In the genomic region with DNA sequence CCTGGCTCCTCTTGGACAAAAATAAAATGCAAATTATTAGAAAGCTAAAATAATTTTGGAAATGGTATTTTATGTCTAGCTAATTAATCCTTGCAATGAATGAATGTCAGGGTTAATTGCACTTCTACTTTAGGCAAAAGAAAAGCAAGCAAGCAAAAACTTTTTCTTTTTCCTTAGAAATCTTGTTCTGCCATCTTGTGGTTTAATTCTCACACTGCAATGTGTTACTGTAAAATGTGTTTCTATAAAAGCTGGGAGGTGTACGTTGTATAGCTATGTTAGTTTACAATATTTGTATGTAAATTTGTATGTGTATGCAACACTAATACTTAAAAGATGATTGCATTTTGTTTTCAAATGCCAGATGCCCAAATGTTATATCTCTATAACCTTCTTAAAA, we compare ENCODE assay signal across 16 mouse cellular contexts.
DNase-seq lines count a peak whose midpoint lies in the region; ATAC-seq and TF ChIP-seq lines count a peak whose summit lies in the region.
"Had no signal": no experiment of that assay in that cellular context is flagged by ENCODE, and none has a peak within 500 bp of the region (broad histone marks: within the 10 kb centered on the region; RNA-seq: fewer than 3 reads in every experiment).

No protein-coding gene starts in this region.

- ATAC-seq in embryonic facial prominence, embryonic 11.5 days (replicated peaks; ENCODE audit: insufficient number of reproducible peaks, low FRiP score, low TSS enrichment, low read depth): no peak
- ATAC-seq in kidney, postnatal 0 days (replicated peaks; ENCODE audit: low FRiP score, low read depth): no peak
- ATAC-seq in kidney, embryonic 15.5 days (replicated peaks; ENCODE audit: low FRiP score): no peak
- ATAC-seq: Patski had no signal

- H3K27ac ChIP-seq in embryonic facial prominence, embryonic 11.5 days (replicated peaks; ENCODE audit: low read depth, low read length): no peak overlapping the region
- no peak overlapping the region for H3K27ac ChIP-seq in embryonic facial prominence, embryonic 10.5 days (replicated peaks)
- no peak overlapping the region for H3K27ac ChIP-seq in kidney, postnatal 0 days
- H3K27ac ChIP-seq in kidney, embryonic 15.5 days: no peak overlapping the region
- H3K27ac ChIP-seq: embryonic facial prominence, embryonic 15.5 days; liver, embryonic 14.5 days; macrophage had no signal

- TF ChIP-seq CTCF in kidney, postnatal 0 days (IDR thresholded peaks at IDR 0.05; ENCODE audit: low read depth): peak; percentile 60

- no peak overlapping the region for H3K9ac ChIP-seq in embryonic facial prominence, embryonic 11.5 days (replicated peaks; ENCODE audit: low read length)
- no peak overlapping the region for H3K9ac ChIP-seq in kidney, postnatal 0 days (ENCODE audit: low read depth, low read length)
- H3K9ac ChIP-seq in kidney, embryonic 15.5 days: no peak overlapping the region
- H3K9ac ChIP-seq: embryonic facial prominence, embryonic 15.5 days; liver, embryonic 14.5 days had no signal

- H3K27me3 ChIP-seq in embryonic facial prominence, embryonic 11.5 days (ENCODE audit: control insufficient read depth, insufficient read depth, low read length): no peaks in the 10 kb centered on the region
- H3K27me3 ChIP-seq in embryonic facial prominence, embryonic 10.5 days (replicated peaks; ENCODE audit: low read depth, poor library complexity, severe bottlenecking): no peaks in the 10 kb centered on the region
- H3K27me3 ChIP-seq in kidney, postnatal 0 days (ENCODE audit: insufficient read depth, low read length): no peaks in the 10 kb centered on the region
- H3K27me3 ChIP-seq in kidney, embryonic 15.5 days: no peaks in the 10 kb centered on the region
- H3K27me3 ChIP-seq: embryonic facial prominence, embryonic 15.5 days; Patski had no signal

- H3K9me3 ChIP-seq in embryonic facial prominence, embryonic 11.5 days (replicated peaks; ENCODE audit: control insufficient read depth, low read length): no peaks in the 10 kb centered on the region
- no peaks in the 10 kb centered on the region for H3K9me3 ChIP-seq in embryonic facial prominence, embryonic 10.5 days
- no peaks in the 10 kb centered on the region for H3K9me3 ChIP-seq in kidney, postnatal 0 days (replicated peaks; ENCODE audit: low read length)
- H3K9me3 ChIP-seq in kidney, embryonic 15.5 days (replicated peaks): no peaks in the 10 kb centered on the region
- H3K9me3 ChIP-seq: embryonic facial prominence, embryonic 15.5 days had no signal

- H3K36me3 ChIP-seq in embryonic facial prominence, embryonic 11.5 days (replicated peaks; ENCODE audit: control insufficient read depth, insufficient read depth, low read depth, low read length): no peaks in the 10 kb centered on the region
- H3K36me3 ChIP-seq in embryonic facial prominence, embryonic 10.5 days (replicated peaks): no peaks in the 10 kb centered on the region
- no peaks in the 10 kb centered on the region for H3K36me3 ChIP-seq in kidney, postnatal 0 days (ENCODE audit: insufficient read depth, low read length)
- no peaks in the 10 kb centered on the region for H3K36me3 ChIP-seq in kidney, embryonic 15.5 days
- H3K36me3 ChIP-seq: embryonic facial prominence, embryonic 15.5 days had no signal

- no peaks in the 10 kb centered on the region for H3K4me1 ChIP-seq in embryonic facial prominence, embryonic 11.5 days (ENCODE audit: control insufficient read depth, insufficient read depth, low read length)
- H3K4me1 ChIP-seq in embryonic facial prominence, embryonic 10.5 days: no peaks in the 10 kb centered on the region
- no peaks in the 10 kb centered on the region for H3K4me1 ChIP-seq in kidney, postnatal 0 days (replicated peaks; ENCODE audit: insufficient read depth, low read length)
- no peaks in the 10 kb centered on the region for H3K4me1 ChIP-seq in kidney, embryonic 15.5 days
- H3K4me1 ChIP-seq: embryonic facial prominence, embryonic 15.5 days had no signal

- peak; percentile 23 for DNase-seq in embryonic facial prominence, embryonic 11.5 days (ENCODE audit: low spot score)
- no peak for DNase-seq in embryonic facial prominence, embryonic 10.5 days (ENCODE audit: low spot score)
- DNase-seq in kidney, postnatal 0 days (ENCODE audit: low spot score): peak; percentile 39
- peak; percentile 48 for DNase-seq in 416B (ENCODE audit: low read depth)
- peak; percentile 33 for DNase-seq in brain, adult 2 months (ENCODE audit: low read depth, low spot score)
- DNase-seq in natural killer cell, adult 2 months (ENCODE audit: low spot score in 2 of 2): no peak
- DNase-seq in ovary, postnatal 10 days (ENCODE audit: low spot score): no peak
- DNase-seq: adrenal gland, adult 2 months; cerebellum, adult 9-11 months; gastrocnemius, postnatal 36 days; right cerebral cortex, adult 18-20 months had no signal

- no peak overlapping the region for H3K4me2 ChIP-seq in embryonic facial prominence, embryonic 11.5 days (ENCODE audit: low read depth, low read length)
- H3K4me2 ChIP-seq in kidney, postnatal 0 days (ENCODE audit: low read length): no peak overlapping the region
- no peak overlapping the region for H3K4me2 ChIP-seq in kidney, embryonic 15.5 days
- H3K4me2 ChIP-seq: embryonic facial prominence, embryonic 15.5 days had no signal

- no peak overlapping the region for H3K4me3 ChIP-seq in embryonic facial prominence, embryonic 11.5 days (ENCODE audit: low read depth, low read length)
- no peak overlapping the region for H3K4me3 ChIP-seq in embryonic facial prominence, embryonic 10.5 days
- H3K4me3 ChIP-seq in kidney, postnatal 0 days (replicated peaks; ENCODE audit: low read depth, low read length): no peak overlapping the region
- H3K4me3 ChIP-seq in kidney, embryonic 15.5 days (replicated peaks): no peak overlapping the region
- H3K4me3 ChIP-seq: embryonic facial prominence, embryonic 15.5 days had no signal

- WGBS in embryonic facial prominence, embryonic 11.5 days: 63% methylated on average over 1 of the region's 1 CpGs
- WGBS in embryonic facial prominence, embryonic 10.5 days: 70% methylated on average over 1 of the region's 1 CpGs
- WGBS in kidney, postnatal 0 days: 56% methylated on average over 1 of the region's 1 CpGs
- 59% methylated on average over 1 of the region's 1 CpGs for WGBS in kidney, embryonic 15.5 days

Comparison
In these comparisons a context has a peak if more than half of its experiments do, and no peak if none do; other contexts are left out.
1. DNase-seq: peak in embryonic facial prominence, embryonic 11.5 days (single experiment), kidney, postnatal 0 days (single experiment), 416B (single experiment) and brain, adult 2 months (single experiment); none in embryonic facial prominence, embryonic 10.5 days (single experiment), natural killer cell, adult 2 months (0 of 2) and ovary, postnatal 10 days (single experiment).